Mouse (Mus musculus): ENCODE results near the gene AU022252.

Gene AU022252

DNA sequence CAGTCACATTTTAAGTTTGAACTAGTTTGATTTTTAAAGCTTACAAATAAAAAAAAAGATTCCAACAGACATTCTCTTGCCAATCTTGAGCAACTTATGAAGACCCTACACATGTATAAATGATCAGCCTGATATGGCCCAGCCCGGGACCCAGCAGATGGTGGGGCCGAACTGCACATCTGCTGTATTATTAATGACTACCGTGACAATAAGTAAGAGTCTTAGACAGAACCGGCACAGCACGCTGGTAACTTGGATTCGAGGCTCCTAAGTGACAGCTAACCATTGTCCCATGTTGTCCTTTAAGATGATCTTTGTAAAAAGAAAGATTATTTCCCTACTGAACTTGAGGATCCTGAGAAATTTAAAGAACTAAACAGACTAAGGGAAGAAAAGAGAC is 43.1 kb downstream of the AU022252 start:
- DNase-seq (ENCODE audit: low read depth in 1 of 2, low spot score in 2 of 2), result no peak

DNA sequence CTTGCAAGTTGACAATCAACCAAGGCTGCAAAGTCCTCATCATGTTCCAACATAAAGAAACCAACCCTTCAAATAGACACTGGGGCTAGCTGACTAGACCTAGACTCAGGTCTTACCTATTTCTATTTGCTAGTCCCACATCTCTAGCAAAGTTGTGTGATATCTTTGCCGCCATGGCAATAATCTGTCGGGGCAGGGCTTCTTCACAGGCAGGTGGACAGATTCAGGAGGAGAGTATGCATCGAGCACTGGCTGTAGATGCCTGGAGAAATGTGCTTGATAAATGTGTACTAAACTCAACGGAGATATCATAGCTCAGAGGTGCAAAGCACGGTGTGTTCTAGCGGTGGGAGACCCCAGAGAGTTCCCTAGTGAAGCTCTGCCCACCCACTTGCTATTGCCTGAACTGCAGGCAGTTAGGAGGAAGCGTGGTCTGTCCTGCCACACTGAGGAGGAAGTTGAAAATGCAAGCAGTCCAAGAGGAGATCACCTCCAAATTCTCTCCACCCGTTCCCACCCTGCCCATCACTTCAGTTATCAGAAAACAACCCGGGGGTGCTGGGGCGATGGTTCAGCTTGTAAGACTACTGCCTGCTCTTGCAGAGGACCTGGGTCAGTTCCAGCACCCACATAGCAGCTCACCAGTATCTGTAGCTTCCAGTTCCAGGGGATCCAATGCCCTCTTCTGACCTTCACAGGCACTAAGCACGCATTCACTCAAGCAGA is 44.3 kb downstream of the AU022252 start:
- DNase-seq (ENCODE audit: low read depth in 1 of 2, low spot score in 2 of 2), result no peak

DNA sequence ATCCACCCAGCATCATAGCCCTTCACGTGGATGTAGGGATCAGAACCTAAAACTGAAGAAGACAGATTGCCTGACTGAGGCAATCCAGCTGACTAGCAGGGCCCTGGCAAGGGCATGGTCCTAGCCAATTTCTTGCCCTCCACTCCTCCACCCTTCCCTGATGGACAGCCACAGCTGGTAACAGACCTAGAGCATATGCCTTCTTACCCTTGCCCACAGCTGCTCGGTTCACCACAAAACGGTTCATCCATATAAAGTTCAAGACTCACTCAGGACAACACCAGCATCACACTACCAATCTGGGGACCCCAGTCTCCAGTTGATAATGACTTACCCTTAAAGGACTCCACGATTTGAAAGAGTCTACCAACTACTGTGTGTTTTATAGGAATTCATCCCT is 46.7 kb downstream of the AU022252 start:
- DNase-seq (ENCODE audit: low read depth in 1 of 2, low spot score in 2 of 2), result no peak

DNA sequence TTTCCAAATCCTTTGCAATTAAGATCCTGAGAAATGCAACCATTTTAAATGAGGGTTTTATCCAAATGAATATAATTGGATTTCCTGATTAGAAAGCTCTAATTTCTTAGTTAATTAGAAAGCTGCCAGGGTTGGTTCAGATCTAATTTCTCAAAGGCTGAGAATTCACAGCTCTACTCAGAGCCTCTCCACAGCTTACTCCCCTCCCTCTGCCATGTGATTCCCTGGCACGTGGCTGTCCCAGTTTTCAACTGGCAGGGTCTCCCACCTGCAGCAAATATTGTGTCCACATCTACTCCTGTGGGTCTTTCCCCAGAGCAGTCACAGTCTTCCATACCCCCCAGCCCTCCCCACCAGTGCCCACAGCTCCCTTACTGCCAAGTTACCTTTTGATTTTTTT is 49.0 kb downstream of the AU022252 start:
- DNase-seq (ENCODE audit: low read depth in 1 of 2, low spot score in 2 of 2), result no peak

DNA sequence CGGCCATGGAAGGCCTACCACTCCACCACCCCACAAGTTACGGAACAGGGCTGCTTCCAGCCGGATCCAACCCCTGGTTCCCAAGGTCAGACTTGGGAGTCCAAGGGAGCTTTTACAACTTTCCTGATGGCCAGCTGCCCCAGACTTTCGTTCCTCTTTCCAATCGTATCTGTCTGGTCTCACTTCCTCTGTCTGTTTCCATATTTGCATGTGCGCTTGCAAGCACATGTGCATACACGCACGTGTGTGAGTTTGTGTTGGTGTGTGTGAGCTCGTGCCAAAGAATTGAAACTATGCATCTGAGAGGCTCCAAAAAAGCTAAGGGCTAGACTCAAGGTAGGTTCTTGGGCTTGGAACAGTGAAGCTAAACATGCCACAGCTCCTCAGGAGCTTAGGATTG is 51.1 kb downstream of the AU022252 start:
- DNase-seq (ENCODE audit: low read depth in 1 of 2, low spot score in 2 of 2), result peak; percentile 28 to 50

DNA sequence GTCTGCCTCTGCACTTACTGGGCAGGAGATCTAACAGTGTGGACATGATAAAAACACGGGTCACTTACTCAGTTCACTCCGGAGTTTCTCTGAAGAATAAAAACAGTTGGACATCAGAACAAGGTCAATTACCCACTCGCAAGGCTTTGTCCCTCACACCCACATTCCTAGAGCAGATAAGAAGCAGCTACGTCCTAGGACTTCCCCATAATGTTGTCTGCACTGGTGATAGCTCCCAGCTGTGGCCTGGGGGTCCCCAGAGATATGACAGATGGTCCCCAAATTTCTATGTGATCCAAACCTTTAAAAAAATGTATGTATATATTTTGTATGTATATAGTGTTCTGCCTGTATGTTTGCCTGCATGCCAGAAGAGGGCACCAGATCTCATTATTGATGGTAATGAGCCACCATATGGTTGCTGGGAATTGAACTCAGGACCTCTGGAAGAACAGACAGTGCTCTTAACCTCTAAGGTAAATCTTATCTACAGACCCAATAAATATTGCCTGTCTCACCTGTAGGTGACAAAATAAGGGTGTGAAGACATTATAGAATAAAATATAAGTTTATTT is 52.3 kb downstream of the AU022252 start:
- DNase-seq (ENCODE audit: low read depth in 1 of 2, low spot score in 2 of 2), result no peak

DNA sequence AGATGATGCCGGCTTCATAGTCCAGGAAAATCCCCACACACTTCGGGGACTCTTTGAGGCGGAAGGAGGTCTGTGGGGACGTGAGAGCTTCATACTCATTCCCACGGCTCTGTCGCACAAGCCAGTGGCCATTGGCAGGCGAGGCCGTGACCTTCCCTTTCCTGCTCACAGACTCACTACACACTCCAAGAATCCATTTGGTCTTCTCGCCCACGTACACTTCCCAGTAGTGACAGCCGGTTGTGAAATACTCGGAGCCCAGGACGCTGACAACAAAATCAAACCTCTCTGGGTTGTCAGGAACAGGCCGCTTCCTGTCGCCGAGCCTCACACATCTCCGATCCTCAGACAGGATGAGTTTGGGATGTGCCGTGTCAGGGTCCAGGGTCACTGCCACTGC is 54.2 kb downstream of the AU022252 start:
- no peak for DNase-seq (ENCODE audit: low read depth in 1 of 2, low spot score in 2 of 2)

DNA sequence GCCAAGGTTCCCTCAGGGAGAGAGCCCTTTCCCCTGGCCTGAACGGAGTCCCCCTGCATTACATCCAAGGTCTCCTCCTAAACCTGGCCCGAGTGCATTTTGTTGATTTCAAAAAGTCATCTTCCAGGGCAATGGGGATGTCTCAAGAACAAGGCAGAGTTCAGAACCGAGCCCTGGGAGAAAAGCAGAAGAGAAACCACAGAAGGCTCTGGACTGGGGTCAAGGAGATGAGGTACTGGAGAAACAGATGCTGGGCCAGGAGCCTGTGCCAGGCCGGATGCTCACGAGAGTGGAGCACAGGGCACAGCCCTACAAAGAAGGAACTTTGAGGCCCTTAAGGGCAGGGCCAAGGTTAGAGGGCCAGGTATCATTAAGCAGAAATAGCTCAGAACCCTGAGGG is 54.8 kb downstream of the AU022252 start:
- peak in 1 of 2 experiments; percentile 34 for DNase-seq (ENCODE audit: low read depth in 1 of 2, low spot score in 2 of 2)

DNA sequence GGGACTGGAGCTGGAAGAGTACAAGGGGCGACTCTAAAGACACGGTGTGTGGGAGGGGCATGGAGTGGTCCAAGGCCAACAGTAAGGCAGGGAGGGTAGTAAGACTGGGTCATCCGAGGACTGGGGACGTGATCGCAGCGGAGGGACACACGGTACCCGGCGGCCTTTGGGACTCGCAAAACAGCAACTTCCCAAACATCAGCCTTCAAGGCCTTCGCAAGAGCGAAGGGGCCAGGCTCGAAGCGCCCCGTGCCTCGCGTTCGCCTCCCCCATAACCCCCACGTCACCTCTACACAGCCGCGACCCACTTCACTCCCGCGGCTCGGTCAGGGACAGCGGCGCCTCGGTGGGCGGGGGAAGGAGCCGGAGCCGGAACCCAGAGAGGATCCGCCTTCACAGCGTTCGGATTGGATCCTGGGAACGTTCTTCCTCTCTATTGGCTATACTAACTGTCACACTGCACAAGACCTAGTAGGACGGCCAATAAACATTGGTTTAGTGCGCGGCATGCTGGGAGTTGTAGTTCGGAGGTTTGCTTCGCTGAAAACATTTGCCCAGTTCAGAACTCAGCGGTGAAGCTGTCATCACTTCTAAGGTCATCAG is 58.6 kb downstream of the AU022252 start, which contains the start of gene Zfp691:
Gene Zfp691 (minus strand): TSS at position 345 of the 603 bp plus-strand sequence.
- peak; percentile 80 to 85 for DNase-seq (ENCODE audit: low read depth in 1 of 2, low spot score in 2 of 2)

DNA sequence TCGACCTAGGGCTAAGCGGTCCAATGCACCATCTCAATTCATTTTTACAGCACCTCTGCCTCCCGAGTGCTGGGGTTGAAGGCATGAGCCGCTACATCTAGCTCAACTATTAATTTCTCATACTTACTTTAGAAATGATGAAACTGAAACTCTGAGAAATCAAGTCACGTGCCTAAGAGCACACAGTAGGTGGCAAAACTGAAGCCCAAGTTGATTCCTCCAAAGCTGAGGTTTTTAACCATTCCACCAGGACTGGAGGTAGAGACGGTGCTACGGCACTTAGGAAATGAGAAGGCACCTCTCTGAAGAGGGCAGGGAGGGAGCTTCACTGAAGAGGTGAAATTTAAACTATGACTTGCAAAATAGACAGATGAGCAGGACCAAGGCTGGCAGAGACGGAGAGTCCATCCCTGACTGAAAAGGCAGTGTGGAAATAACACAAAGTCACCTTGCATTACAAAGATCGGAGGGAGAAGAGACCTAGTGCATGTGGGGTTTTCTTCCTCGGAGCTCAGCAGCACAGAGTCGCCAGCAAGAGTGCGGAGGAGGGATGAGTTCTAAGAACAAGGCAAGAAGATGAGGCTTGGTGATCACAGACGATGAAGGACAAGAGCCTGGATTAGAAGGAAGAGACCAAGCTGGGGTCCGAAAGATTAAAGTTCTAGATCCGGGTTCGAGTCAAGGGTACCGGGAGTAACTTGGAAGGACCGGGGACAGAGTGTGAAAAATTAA is 59.4 kb downstream of the AU022252 start:
- DNase-seq (ENCODE audit: low read depth in 1 of 2, low spot score in 2 of 2), result no peak

DNA sequence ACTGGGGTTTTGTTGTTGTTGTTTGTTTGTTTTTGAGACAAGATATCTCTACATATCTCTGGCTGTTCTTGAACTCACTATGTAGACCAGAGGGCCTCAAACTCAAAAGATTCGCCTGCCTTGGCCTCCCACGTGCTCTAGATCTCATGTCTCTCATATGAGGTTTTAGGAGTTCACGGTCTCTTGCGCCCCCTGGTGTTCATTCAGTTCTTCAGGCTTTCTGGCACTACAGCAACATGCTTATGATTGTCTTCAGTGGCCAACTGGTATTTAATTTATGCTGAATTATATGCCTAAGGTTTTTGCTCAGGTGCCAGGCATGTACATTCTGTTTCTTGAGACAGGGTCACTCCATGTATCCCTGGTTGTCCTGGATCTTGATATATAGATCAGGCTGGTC is 64.8 kb downstream of the AU022252 start:
- DNase-seq (ENCODE audit: low read depth in 1 of 2, low spot score in 2 of 2), result peak; percentile 30 to 69

DNA sequence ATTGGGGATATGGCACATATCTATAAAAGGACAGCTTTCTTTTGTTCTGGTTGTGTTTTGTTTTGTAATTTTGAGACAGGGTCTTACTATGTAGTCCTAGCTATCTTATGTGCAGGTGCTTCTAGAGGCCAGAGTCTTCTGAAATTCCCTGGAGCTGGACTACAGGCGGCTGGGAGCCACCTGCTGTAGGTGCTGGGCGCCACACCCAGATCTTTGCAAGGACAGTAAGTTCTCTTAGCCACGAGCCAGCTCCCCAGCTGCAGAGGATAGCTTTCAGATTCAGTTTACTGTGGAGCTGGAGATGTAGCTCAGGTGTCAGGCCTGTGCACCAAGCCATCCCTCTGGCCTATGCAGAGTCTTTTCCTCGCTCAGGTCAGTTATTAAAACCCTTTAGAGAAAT is 65.4 kb downstream of the AU022252 start:
- DNase-seq (ENCODE audit: low read depth in 1 of 2, low spot score in 2 of 2), result no peak

DNA sequence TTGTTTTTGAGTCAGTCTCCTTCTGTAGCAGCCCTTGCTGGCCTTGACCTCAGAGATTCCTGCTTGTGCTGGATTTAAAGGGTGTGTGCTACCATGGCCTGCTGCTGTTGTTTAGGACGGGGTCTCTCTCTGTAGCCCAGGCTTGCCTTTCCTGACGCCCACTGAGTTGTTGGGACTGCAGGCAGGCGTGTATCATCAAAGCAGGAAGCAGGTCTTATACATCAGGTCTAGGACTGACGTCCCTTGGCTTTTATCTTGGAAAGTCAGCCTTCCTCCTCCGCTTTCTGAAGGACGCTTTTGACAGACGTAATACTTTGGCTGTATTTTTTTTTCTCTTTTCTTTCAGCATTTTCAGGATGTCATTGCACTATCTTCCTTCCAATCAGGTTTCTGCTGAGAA is 66.6 kb downstream of the AU022252 start:
- no peak for DNase-seq (ENCODE audit: low read depth in 1 of 2, low spot score in 2 of 2)

DNA sequence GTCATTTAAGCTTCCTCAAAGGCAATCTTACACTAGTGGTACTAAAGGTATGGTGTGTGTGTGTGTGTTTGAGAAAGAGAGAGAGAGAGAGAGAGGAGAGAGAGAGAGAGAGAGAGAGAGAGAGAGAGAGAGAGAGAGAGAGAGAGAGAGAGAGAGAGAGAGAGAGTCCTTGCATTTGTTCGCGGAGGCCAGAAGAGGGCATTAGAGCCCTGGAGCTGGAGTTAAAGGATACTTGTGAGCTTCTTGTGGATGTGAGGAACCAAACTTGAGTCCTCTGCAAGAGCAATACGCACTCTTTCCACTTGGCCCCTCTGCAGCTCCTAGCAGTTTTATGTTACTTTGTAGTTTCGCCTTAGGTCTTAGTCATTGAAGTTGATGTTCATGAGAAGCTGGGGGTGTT is 69.5 kb downstream of the AU022252 start:
- DNase-seq (ENCODE audit: low read depth in 1 of 2, low spot score in 2 of 2), result no peak

DNA sequence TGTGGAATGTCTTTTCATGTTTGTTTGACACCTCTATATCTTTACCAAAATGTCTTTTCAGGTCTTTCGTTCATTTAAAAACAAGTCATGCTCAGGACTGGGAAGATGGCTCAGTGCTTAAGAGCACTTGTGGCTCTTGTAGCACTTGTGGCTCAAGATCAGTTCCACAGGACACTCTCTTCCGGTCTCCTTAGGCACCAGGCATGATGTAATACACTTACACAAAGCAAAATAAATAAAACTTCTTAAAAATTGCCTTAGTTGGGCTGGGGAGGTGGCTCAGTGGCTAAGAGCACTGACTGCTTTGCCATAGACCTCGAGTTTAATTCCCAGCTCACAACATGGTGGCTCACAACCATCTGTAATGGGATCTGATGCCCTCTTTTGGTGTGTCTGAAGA is 71.2 kb downstream of the AU022252 start:
- no peak for DNase-seq (ENCODE audit: low read depth in 1 of 2, low spot score in 2 of 2)

DNA sequence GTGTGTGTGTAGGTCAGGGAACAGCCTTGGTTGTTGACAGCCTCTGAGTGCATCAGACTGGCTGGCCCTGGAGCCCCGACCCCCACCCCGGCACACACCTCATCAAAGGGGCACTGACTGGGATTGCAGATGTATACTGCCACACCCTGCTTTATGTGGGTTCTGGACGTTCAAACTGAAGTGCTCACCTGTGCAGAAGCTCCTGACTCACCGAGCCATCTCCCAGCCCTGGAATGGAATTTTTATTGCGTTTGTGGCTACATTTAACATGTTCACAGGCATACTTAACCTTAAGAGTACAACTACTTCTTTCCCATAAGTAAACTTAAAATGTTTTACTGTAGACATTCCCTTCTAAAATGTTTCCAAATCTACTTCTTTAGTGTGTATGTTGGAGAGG is 74.6 kb downstream of the AU022252 start:
- DNase-seq (ENCODE audit: low read depth in 1 of 2, low spot score in 2 of 2), result no peak

DNA sequence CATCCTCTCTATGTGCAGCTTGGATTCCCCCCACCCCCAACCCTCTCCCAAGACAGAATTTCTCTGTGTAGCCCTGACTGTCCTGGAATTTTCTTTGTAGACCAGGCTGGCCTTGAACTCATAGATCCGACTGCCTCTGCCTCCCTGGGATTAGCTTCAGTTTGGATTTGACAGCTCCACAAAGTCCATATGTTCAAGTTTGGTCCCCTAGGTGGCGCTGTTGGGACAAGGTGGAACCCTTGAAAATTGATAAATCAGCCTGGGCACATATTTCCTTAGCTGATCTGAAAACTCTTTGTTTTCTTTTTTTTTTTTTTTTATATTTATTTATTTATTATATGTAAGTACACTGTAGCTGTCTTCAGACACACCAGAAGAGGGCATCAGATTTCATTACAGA is 75.3 kb downstream of the AU022252 start:
- DNase-seq (ENCODE audit: low read depth in 1 of 2, low spot score in 2 of 2), result peak in 1 of 2 experiments; percentile 46

All from monocyte, adult 2 months (primary cell).